Mouse (Mus musculus): ENCODE measurements at regions not wholly inside any gene's neighbourhood (a gene's known extent, or its start where the extent isn't known, plus 50 kb on each side); places are given as distances from the start of the nearest gene placed in this dataset.

- Histone ChIP-seq H3K4me1 (replicated peaks; ENCODE audit: low read depth, low read length) (no peaks in the 10 kb centered on the region), H3K36me3 (ENCODE audit: insufficient read depth, low read length) (no peaks in the 10 kb centered on the region), H3K27me3 (ENCODE audit: insufficient read depth, low read length) (no peaks in the 10 kb centered on the region), H3K9me3 (ENCODE audit: low read length) (no peaks in the 10 kb centered on the region), H3K4me3 (replicated peaks; ENCODE audit: low read length) (no peak overlapping the region)
- no peak for TF ChIP-seq CTCF (conservative IDR thresholded peaks at IDR 0.05; ENCODE audit: low read length)
- TF ChIP-seq POU5F1 (IDR thresholded peaks at IDR 0.05; ENCODE audit: borderline replicate concordance, low read length) = no peak
- no peak for TF ChIP-seq NANOG (IDR thresholded peaks at IDR 0.05; ENCODE audit: borderline replicate concordance, low read length)
Observed at GRCm38 (mm10) chr1:75826202-75826601, 280.1 kb downstream of the Slc4a3 start.

- TF ChIP-seq NANOG (IDR thresholded peaks at IDR 0.05; ENCODE audit: borderline replicate concordance, low read length) (no peak), CTCF (conservative IDR thresholded peaks at IDR 0.05; ENCODE audit: low read length) (no peak), POU5F1 (IDR thresholded peaks at IDR 0.05; ENCODE audit: borderline replicate concordance, low read length) (no peak)
- no peaks in the 10 kb centered on the region for H3K36me3 ChIP-seq (ENCODE audit: insufficient read depth, low read length)
- H3K9me3 ChIP-seq (ENCODE audit: low read length) = no peaks in the 10 kb centered on the region
- H3K4me3 ChIP-seq (replicated peaks; ENCODE audit: low read length) = no peak overlapping the region
- no peaks in the 10 kb centered on the region for H3K4me1 ChIP-seq (replicated peaks; ENCODE audit: low read depth, low read length)
- H3K27me3 ChIP-seq (ENCODE audit: insufficient read depth, low read length) = no peaks in the 10 kb centered on the region
Observed at GRCm38 (mm10) chr1:75833071-75833830, 287.2 kb downstream of the Slc4a3 start.

DNA sequence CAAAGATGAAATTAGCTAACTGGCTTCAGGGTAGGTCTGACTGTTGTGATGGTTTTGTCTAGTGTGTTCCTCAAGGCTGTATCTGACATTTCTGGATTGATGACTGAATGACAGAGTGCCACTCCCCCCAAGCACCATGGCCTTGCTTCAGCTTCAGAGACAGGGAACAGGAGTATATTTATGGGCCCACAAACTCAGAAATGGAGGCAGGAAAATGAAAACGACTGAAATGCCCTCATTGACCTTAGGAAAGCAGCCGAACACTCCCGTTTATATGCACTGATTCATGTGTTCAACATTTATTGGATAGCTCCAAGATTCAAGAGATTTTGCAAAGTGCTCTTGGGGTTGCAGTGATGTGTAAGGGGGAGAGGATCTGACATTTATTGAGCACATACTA, 288.3 kb downstream of the Slc4a3 start:
- no peak for TF ChIP-seq POU5F1 (IDR thresholded peaks at IDR 0.05; ENCODE audit: borderline replicate concordance, low read length)
- Histone ChIP-seq H3K9me3 (ENCODE audit: low read length) (no peaks in the 10 kb centered on the region), H3K36me3 (ENCODE audit: insufficient read depth, low read length) (no peaks in the 10 kb centered on the region), H3K4me3 (replicated peaks; ENCODE audit: low read length) (no peak overlapping the region), H3K27me3 (ENCODE audit: insufficient read depth, low read length) (no peaks in the 10 kb centered on the region), H3K4me1 (replicated peaks; ENCODE audit: low read depth, low read length) (no peaks in the 10 kb centered on the region)

DNA sequence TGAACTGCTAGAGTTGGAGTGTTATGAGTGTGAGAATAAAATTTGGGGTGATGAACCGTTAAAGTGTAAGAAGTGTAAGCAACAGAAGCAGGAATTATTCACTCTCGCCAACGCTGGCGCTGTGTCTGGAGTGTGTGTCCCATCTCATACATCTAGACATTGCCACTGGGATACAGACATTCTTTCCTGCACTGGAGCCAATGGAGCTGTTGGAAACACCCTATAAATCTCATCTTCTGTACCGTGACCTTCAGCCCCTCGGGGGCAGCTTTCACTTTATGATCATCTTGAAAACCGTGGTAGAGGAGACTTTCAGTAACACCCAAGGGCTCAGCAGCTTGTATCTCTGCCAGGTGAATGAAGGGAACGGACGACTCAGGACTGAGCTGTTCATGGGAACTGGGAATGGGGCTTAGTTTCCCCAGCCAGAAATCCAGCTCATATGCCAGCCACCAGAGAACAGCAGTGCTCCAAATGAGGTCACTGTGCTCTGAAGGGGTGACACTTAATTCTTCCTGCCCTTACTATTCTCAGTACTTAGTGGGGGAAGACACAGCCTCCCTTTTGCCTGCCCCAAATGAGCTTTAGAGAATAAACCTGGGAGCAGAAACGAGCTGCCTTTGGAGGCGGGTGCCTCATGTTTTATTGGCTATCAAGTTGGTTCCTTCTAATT, 293.6 kb downstream of the Slc4a3 start:
- H3K4me3 ChIP-seq (replicated peaks; ENCODE audit: low read length) = no peak overlapping the region
- H3K27me3 ChIP-seq (ENCODE audit: insufficient read depth, low read length) = no peaks in the 10 kb centered on the region
- peaks cover 4% of the 10 kb centered on the region; the same call in 1 of the 2 replicates for H3K4me1 ChIP-seq (replicated peaks; ENCODE audit: low read depth, low read length)
- no peaks in the 10 kb centered on the region for H3K9me3 ChIP-seq (ENCODE audit: low read length)
- TF ChIP-seq NANOG (IDR thresholded peaks at IDR 0.05; ENCODE audit: borderline replicate concordance, low read length) (no peak), POU5F1 (IDR thresholded peaks at IDR 0.05; ENCODE audit: borderline replicate concordance, low read length) (no peak), CTCF (conservative IDR thresholded peaks at IDR 0.05; ENCODE audit: low read length) (no peak)
- H3K36me3 ChIP-seq (ENCODE audit: insufficient read depth, low read length) = no peaks in the 10 kb centered on the region

DNA sequence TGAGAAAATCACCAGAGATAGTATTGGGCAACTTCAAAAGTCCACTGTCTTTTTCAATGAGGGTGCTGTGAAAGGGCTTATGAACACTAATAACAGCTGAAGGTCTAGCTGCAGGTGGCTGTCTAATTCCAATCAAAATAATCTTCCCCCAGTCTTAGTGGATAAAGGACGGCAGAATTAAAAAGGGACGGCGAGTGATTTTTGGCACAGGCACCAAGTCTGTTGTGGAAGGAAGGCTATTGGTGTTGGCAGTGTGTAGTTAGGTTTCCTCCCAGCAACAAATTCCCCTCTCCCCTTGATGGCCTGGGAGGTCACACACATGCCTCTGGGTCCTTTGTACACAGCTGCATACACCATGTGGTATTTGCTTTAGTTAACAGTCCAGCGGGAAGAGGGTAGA, 296.3 kb downstream of the Slc4a3 start:
- Histone ChIP-seq H3K9me3 (ENCODE audit: low read length) (no peaks in the 10 kb centered on the region), H3K4me1 (replicated peaks; ENCODE audit: low read depth, low read length) (peaks cover 24% of the 10 kb centered on the region), H3K27me3 (ENCODE audit: insufficient read depth, low read length) (no peaks in the 10 kb centered on the region), H3K4me3 (replicated peaks; ENCODE audit: low read length) (no peak overlapping the region), H3K36me3 (ENCODE audit: insufficient read depth, low read length) (no peaks in the 10 kb centered on the region)
- TF ChIP-seq CTCF (conservative IDR thresholded peaks at IDR 0.05; ENCODE audit: low read length) (no peak), NANOG (IDR thresholded peaks at IDR 0.05; ENCODE audit: borderline replicate concordance, low read length) (no peak), POU5F1 (IDR thresholded peaks at IDR 0.05; ENCODE audit: borderline replicate concordance, low read length) (no peak)

DNA sequence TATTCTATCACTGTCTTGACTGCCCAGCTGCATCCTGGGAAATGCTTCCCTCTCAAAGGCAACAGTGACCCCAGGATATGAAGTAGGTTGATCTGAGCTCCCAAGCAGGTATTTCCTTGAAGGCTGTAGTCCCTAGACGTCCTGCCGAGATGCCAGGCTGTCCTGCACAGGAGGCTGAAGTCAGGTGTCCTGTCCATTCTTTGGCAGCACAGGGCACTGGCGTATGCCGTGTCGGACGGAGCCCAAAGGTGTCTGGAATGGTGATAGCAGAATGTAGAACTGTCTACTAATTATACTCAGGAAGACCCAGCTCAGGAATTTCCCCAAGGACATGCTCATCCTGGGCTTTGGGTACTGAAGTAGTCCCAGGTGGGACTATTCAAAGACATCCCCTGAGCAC, 297.3 kb downstream of the Slc4a3 start:
- Histone ChIP-seq H3K36me3 (ENCODE audit: insufficient read depth, low read length) (no peaks in the 10 kb centered on the region), H3K4me3 (replicated peaks; ENCODE audit: low read length) (no peak overlapping the region), H3K4me1 (replicated peaks; ENCODE audit: low read depth, low read length) (peaks cover 28% of the 10 kb centered on the region), H3K27me3 (ENCODE audit: insufficient read depth, low read length) (no peaks in the 10 kb centered on the region), H3K9me3 (ENCODE audit: low read length) (no peaks in the 10 kb centered on the region)
- no peak for TF ChIP-seq NANOG (IDR thresholded peaks at IDR 0.05; ENCODE audit: borderline replicate concordance, low read length)
- TF ChIP-seq POU5F1 (IDR thresholded peaks at IDR 0.05; ENCODE audit: borderline replicate concordance, low read length) = no peak
- no peak for TF ChIP-seq CTCF (conservative IDR thresholded peaks at IDR 0.05; ENCODE audit: low read length)

DNA sequence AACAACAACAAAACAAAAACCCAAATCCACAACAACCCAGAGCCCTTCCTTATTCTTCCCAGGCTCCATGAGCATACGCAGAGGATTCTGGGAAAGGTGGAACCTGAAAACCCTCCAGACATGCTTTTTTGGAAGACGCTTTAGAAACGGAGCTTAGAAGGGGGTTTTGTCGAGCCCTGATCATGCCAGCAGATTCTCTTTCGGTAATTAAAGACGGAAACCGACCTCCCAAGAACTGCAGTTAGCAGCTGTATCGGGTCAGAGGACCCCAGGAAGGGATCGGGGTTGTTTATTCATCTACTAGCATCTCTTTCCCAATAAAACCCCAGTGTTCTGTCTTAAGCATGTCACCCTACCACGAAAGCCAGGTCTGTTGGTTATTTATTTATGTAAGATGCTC, 298.1 kb downstream of the Slc4a3 start:
- Histone ChIP-seq H3K4me3 (replicated peaks; ENCODE audit: low read length) (no peak overlapping the region), H3K36me3 (ENCODE audit: insufficient read depth, low read length) (no peaks in the 10 kb centered on the region), H3K27me3 (ENCODE audit: insufficient read depth, low read length) (no peaks in the 10 kb centered on the region), H3K4me1 (replicated peaks; ENCODE audit: low read depth, low read length) (peaks cover 28% of the 10 kb centered on the region), H3K9me3 (ENCODE audit: low read length) (no peaks in the 10 kb centered on the region)
- TF ChIP-seq NANOG (IDR thresholded peaks at IDR 0.05; ENCODE audit: borderline replicate concordance, low read length) (no peak), CTCF (conservative IDR thresholded peaks at IDR 0.05; ENCODE audit: low read length) (no peak), POU5F1 (IDR thresholded peaks at IDR 0.05; ENCODE audit: borderline replicate concordance, low read length) (no peak)

DNA sequence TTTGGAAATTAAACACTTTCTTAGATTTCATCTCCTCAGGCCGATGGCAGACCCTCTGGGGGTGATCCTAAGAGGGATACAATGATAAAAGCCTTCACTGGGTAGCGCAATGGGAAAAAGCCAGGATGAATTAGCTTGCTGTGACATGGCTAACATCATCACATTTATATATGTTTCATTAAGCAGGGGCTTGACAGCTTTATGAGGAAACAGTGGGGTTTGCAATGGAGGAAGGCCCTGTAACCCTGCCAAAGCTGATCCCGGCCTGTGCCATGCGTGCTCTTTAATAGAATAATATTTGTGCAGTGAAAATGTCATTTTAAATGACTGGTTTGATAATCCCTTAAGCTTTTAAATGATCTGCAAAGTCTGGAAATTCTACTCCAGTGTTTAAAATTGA, 298.5 kb downstream of the Slc4a3 start:
- Histone ChIP-seq H3K27me3 (ENCODE audit: insufficient read depth, low read length) (no peaks in the 10 kb centered on the region), H3K4me1 (replicated peaks; ENCODE audit: low read depth, low read length) (peaks cover 28% of the 10 kb centered on the region)
- TF ChIP-seq CTCF (conservative IDR thresholded peaks at IDR 0.05; ENCODE audit: low read length) = no peak

More for the DNA sequence above, 298.5 kb downstream of the Slc4a3 start:
- no peaks in the 10 kb centered on the region for H3K9me3 ChIP-seq (ENCODE audit: low read length)
- 0 out of 2 replicates have a peak overlapping the region, but pooled peaks have one; percentile 7 for H3K4me3 ChIP-seq (replicated peaks; ENCODE audit: low read length)
- H3K36me3 ChIP-seq (ENCODE audit: insufficient read depth, low read length) = no peaks in the 10 kb centered on the region
